Mouse (Mus musculus): ENCODE measurements at regions not wholly inside any gene's neighbourhood (a gene's known extent, or its start where the extent isn't known, plus 50 kb on each side); places are given as distances from the start of the nearest gene placed in this dataset.

DNA sequence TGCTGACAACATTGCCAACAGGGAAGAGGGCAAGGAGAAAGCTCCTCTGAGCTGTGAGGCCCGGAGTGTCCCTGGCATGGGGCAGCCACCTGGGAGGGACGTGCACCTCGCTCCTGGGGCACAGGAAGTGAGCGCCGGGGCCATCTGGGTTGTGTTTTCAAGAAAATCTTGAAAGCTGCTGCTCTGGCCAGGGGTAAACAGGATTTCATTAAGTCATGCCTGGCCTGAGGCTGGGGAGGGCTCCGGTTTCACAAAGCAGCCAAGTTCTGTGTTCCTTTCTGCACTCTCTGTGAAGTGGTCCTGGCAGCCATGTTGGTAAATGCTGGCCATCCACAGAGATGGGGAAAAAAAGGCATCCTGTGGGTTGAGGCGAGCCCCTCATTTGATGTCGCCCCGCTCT, 406.8 kb upstream of the Zmiz1 start:
- no peak for TF ChIP-seq HCFC1 (IDR thresholded peaks at IDR 0.05; ENCODE audit: borderline replicate concordance, insufficient read depth, low read length)
- in situ Hi-C loops (cut with MboI; ENCODE audit: low sequenced_read_pairs in 2 of 2, unreplicated experiment in 2 of 2) = no loop called here
- Histone ChIP-seq H3K9me3 (ENCODE audit: control insufficient read depth, insufficient read depth, low read depth, low read length) (no peaks in the 10 kb centered on the region), H3K9ac (ENCODE audit: insufficient read depth, low read depth, low read length, poor library complexity, severe bottlenecking) (no peak overlapping the region), H3K4me3 (ENCODE audit: insufficient read depth in 1 of 2, low read depth in 1 of 2, low read length in 2 of 2, poor library complexity in 1 of 2, severe bottlenecking in 1 of 2) (no peak overlapping the region), H3K4me1 (ENCODE audit: control insufficient read depth in 2 of 2, insufficient read depth in 2 of 2, low read length in 2 of 2, poor library complexity in 1 of 2) (no peaks in the 10 kb centered on the region), H3K27ac (ENCODE audit: insufficient read depth, low read depth, low read length, poor library complexity, severe bottlenecking) (no peak overlapping the region), H3K36me3 (ENCODE audit: control insufficient read depth, insufficient read depth, low read length, poor library complexity, severe bottlenecking) (no peaks in the 10 kb centered on the region)
- DNase-seq (ENCODE audit: low read depth, low spot score) = no peak

DNA sequence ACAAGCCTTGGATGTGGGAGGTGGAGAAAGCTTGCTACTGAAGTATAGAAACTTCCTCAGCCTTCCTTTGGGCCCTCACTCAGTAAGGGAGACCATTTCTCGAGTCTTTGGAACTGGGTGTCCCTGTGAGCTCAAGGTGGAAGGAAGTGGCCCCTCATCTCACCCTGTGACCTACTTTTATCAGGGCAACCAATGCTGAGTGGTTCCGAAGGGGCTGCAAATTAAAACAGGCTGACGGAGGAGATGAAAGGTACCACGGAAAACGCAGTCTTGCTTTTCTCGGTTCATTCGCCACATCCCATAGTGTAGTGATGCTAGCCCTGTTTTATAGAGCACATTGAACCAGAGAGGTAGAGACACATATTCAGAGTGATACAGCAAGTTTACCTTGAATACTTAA, 399.6 kb upstream of the Zmiz1 start:
- in situ Hi-C loops (cut with MboI; ENCODE audit: low sequenced_read_pairs in 2 of 2, unreplicated experiment in 2 of 2) = no loop called here
- DNase-seq (ENCODE audit: low read depth, low spot score) = no peak
- H3K27ac ChIP-seq (ENCODE audit: insufficient read depth, low read depth, low read length, poor library complexity, severe bottlenecking) = no peak overlapping the region
- H3K4me3 ChIP-seq (ENCODE audit: insufficient read depth in 1 of 2, low read depth in 1 of 2, low read length in 2 of 2, poor library complexity in 1 of 2, severe bottlenecking in 1 of 2) = no peak overlapping the region
- no peaks in the 10 kb centered on the region for H3K36me3 ChIP-seq (ENCODE audit: control insufficient read depth, insufficient read depth, low read length, poor library complexity, severe bottlenecking)
- no peak for TF ChIP-seq MAFK (IDR thresholded peaks at IDR 0.05; ENCODE audit: insufficient read depth, low read depth, low read length)
- TF ChIP-seq ZC3H11A (IDR thresholded peaks at IDR 0.05; ENCODE audit: borderline replicate concordance, low read depth, low read length) = no peak
- TF ChIP-seq CHD2 (IDR thresholded peaks at IDR 0.05; ENCODE audit: low read depth, low read length) = no peak
- no peak for TF ChIP-seq HCFC1 (IDR thresholded peaks at IDR 0.05; ENCODE audit: borderline replicate concordance, insufficient read depth, low read length)
- no peak for TF ChIP-seq ZNF384 (IDR thresholded peaks at IDR 0.05; ENCODE audit: low read depth, low read length)
- no peak overlapping the region for H3K9ac ChIP-seq (ENCODE audit: insufficient read depth, low read depth, low read length, poor library complexity, severe bottlenecking)
- no peaks in the 10 kb centered on the region for H3K9me3 ChIP-seq (ENCODE audit: control insufficient read depth, insufficient read depth, low read depth, low read length)
- no peaks in the 10 kb centered on the region for H3K4me1 ChIP-seq (ENCODE audit: control insufficient read depth in 2 of 2, insufficient read depth in 2 of 2, low read length in 2 of 2, poor library complexity in 1 of 2)

DNA sequence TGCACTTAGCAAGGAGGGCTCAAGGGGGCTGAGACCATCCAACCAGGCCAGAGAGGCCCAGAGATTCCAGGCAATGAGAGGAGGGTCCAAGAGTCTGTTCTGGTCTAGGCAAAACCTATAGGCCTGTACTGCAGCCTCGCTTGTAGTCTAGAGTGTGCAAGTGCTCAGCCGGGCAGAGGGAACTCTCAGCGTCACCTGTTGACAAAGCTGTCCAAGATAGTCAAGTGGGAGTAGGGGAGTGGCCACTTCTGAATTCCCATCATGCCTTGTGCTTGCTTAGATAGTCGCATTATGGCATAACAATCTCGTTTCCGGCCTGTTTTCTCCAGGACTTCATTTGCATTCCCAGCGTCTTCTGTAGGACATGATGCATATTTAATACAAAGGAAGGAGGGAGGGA, 398.7 kb upstream of the Zmiz1 start:
- Histone ChIP-seq H3K9me3 (ENCODE audit: control insufficient read depth, insufficient read depth, low read depth, low read length) (no peaks in the 10 kb centered on the region), H3K4me1 (ENCODE audit: control insufficient read depth in 2 of 2, insufficient read depth in 2 of 2, low read length in 2 of 2, poor library complexity in 1 of 2) (no peaks in the 10 kb centered on the region), H3K27ac (ENCODE audit: insufficient read depth, low read depth, low read length, poor library complexity, severe bottlenecking) (no peak overlapping the region), H3K9ac (ENCODE audit: insufficient read depth, low read depth, low read length, poor library complexity, severe bottlenecking) (no peak overlapping the region), H3K36me3 (ENCODE audit: control insufficient read depth, insufficient read depth, low read length, poor library complexity, severe bottlenecking) (no peaks in the 10 kb centered on the region), H3K4me3 (ENCODE audit: insufficient read depth in 1 of 2, low read depth in 1 of 2, low read length in 2 of 2, poor library complexity in 1 of 2, severe bottlenecking in 1 of 2) (no peak overlapping the region)
- no peak for DNase-seq (ENCODE audit: low read depth, low spot score)
- no peak for TF ChIP-seq ZC3H11A (IDR thresholded peaks at IDR 0.05; ENCODE audit: borderline replicate concordance, low read depth, low read length)
- no peak for TF ChIP-seq HCFC1 (IDR thresholded peaks at IDR 0.05; ENCODE audit: borderline replicate concordance, insufficient read depth, low read length)
- TF ChIP-seq MAFK (IDR thresholded peaks at IDR 0.05; ENCODE audit: insufficient read depth, low read depth, low read length) = no peak
- in situ Hi-C loops (cut with MboI; ENCODE audit: low sequenced_read_pairs in 2 of 2, unreplicated experiment in 2 of 2) = no loop called here

- DNase-seq (ENCODE audit: low read depth, low spot score) = no peak
- TF ChIP-seq CHD2 (IDR thresholded peaks at IDR 0.05; ENCODE audit: low read depth, low read length) = no peak
- TF ChIP-seq ZNF384 (IDR thresholded peaks at IDR 0.05; ENCODE audit: low read depth, low read length) = no peak
- TF ChIP-seq HCFC1 (IDR thresholded peaks at IDR 0.05; ENCODE audit: borderline replicate concordance, insufficient read depth, low read length) = no peak
- TF ChIP-seq ZC3H11A (IDR thresholded peaks at IDR 0.05; ENCODE audit: borderline replicate concordance, low read depth, low read length) = no peak
- TF ChIP-seq MAFK (IDR thresholded peaks at IDR 0.05; ENCODE audit: insufficient read depth, low read depth, low read length) = no peak
- H3K27ac ChIP-seq (ENCODE audit: insufficient read depth, low read depth, low read length, poor library complexity, severe bottlenecking) = no peak overlapping the region
- no peak overlapping the region for H3K4me3 ChIP-seq (ENCODE audit: insufficient read depth in 1 of 2, low read depth in 1 of 2, low read length in 2 of 2, poor library complexity in 1 of 2, severe bottlenecking in 1 of 2)
- no peak overlapping the region for H3K9ac ChIP-seq (ENCODE audit: insufficient read depth, low read depth, low read length, poor library complexity, severe bottlenecking)
- peaks cover 0 to 8% of the 10 kb centered on the region in 2 experiments; a peak in 1 of 4 replicates for H3K4me1 ChIP-seq (ENCODE audit: control insufficient read depth in 2 of 2, insufficient read depth in 2 of 2, low read length in 2 of 2, poor library complexity in 1 of 2)
- no peaks in the 10 kb centered on the region for H3K9me3 ChIP-seq (ENCODE audit: control insufficient read depth, insufficient read depth, low read depth, low read length)
- in situ Hi-C loops (cut with MboI; ENCODE audit: low sequenced_read_pairs in 2 of 2, unreplicated experiment in 2 of 2) = no loop called here
- H3K36me3 ChIP-seq (ENCODE audit: control insufficient read depth, insufficient read depth, low read length, poor library complexity, severe bottlenecking) = no peaks in the 10 kb centered on the region
These were observed 395.9 kb upstream of the Zmiz1 start for GRCm38 (mm10) chr14:25063090-25063489.

DNA sequence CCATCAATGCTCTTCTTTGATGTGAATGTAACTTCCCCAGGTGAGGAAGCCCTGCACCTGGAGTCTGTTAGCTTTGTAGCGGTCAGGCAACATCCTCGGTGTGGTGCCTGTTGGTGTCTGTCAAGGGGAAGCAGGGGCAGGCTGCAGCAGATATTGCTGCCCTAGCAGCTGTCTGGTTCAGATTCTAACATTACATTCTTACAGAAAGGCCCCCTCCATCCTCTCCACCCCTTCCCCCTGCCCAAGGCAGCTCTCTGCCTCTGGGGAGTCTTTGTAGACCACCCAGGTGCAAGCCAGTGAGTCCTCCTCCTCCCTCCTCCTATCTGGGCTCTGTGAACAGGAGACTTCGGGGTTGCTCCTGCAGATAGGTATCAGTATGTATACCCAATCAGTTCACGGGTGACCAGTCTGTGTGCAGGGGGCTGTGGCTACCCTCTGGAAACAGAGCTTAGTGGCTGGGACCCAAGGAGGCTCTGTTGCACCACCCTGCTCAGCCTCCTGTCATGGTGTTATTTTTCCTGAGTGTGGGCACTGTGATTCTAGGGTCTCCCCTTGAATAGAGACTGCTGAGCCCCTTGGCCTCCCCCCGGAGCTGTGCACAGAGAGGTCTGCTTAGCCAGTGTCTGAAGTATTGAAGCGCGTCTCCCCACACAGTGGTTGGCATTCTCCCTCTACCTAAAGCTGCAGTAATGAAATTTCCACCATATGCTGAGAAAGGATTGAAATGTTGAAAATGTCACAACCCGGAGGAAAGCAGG, 394.6 kb upstream of the Zmiz1 start:
- TF ChIP-seq MAFK (IDR thresholded peaks at IDR 0.05; ENCODE audit: insufficient read depth, low read depth, low read length) (no peak), HCFC1 (IDR thresholded peaks at IDR 0.05; ENCODE audit: borderline replicate concordance, insufficient read depth, low read length) (no peak), ZNF384 (IDR thresholded peaks at IDR 0.05; ENCODE audit: low read depth, low read length) (no peak), ZC3H11A (IDR thresholded peaks at IDR 0.05; ENCODE audit: borderline replicate concordance, low read depth, low read length) (no peak)
- Histone ChIP-seq H3K36me3 (ENCODE audit: control insufficient read depth, insufficient read depth, low read length, poor library complexity, severe bottlenecking) (no peaks in the 10 kb centered on the region), H3K4me1 (ENCODE audit: control insufficient read depth in 2 of 2, insufficient read depth in 2 of 2, low read length in 2 of 2, poor library complexity in 1 of 2) (peaks cover 0 to 8% of the 10 kb centered on the region in 2 experiments; a peak in 1 of 4 replicates), H3K9ac (ENCODE audit: insufficient read depth, low read depth, low read length, poor library complexity, severe bottlenecking) (no peak overlapping the region), H3K27ac (ENCODE audit: insufficient read depth, low read depth, low read length, poor library complexity, severe bottlenecking) (no peak overlapping the region), H3K4me3 (ENCODE audit: insufficient read depth in 1 of 2, low read depth in 1 of 2, low read length in 2 of 2, poor library complexity in 1 of 2, severe bottlenecking in 1 of 2) (no peak overlapping the region), H3K9me3 (ENCODE audit: control insufficient read depth, insufficient read depth, low read depth, low read length) (no peaks in the 10 kb centered on the region)
- in situ Hi-C loops (cut with MboI; ENCODE audit: low sequenced_read_pairs in 2 of 2, unreplicated experiment in 2 of 2) = no loop called here
- DNase-seq (ENCODE audit: low read depth, low spot score) = no peak
